Mouse (Mus musculus) liver, adult 2 months (tissue): ENCODE measurements around the gene Ogfrl1.

Experiments used
- CTCF ChIP-seq: fragments of 200-500 bp; IDR thresholded peaks from 2 replicates; pipeline ENCODE4 v1.5.1; 2011; ENCODE audit warnings: low read depth, low read length, control low read depth
- POLR2A ChIP-seq: fragments of 200-500 bp; IDR thresholded peaks from 2 replicates; pipeline ENCODE4 v1.6.1; 2011; ENCODE audit warnings: low read length, control low read depth; ENCODE audit not compliant: insufficient read depth; ENCODE audit errors: extremely low read depth

DNA sequence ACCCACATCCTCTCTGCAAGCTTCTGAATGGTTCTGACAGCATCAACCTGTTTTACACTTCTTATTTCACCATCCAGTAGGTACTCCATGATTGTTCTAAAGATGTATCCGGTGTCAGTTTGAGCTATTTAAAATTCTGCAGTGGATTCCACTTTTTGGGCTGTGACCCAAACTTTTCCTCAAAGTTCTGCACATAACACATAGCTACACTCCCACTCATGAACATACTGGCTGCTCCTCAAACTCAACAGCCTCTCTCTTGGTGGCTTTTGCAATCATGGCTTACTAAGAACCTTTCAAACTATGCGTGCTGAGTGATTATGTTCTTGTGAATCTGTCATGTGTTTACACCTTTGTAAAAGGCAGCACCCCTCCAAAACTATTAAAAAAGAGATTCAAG is 12.4 kb upstream of the Ogfrl1 start:
- TF ChIP-seq POLR2A (no peak), CTCF (no peak)
